Mouse (Mus musculus) myocyte (in vitro differentiated cells): ENCODE results near the gene C2cd4c.

Source experiments
- CEBPB ChIP-seq: IDR thresholded peaks from 2 replicates; pipeline ENCODE4 v1.6.1; 2011; ENCODE audit warnings: mild to moderate bottlenecking, moderate library complexity; ENCODE audit not compliant: poor library complexity, insufficient read depth, severe bottlenecking
- E2F4 ChIP-seq: IDR thresholded peaks from one replicate; pipeline ENCODE4 v1.6.1; 2011; ENCODE audit warnings: mild to moderate bottlenecking, control low read depth, moderate library complexity; ENCODE audit not compliant: insufficient read depth
- MAX ChIP-seq: IDR thresholded peaks from one replicate; pipeline ENCODE4 v1.6.1; 2011; ENCODE audit warnings: low read depth, mild to moderate bottlenecking, control low read depth
- MYOD1 ChIP-seq, 3 experiments: IDR thresholded peaks; one replicate each; pipeline ENCODE4 v1.6.1; 2011; ENCODE audit warnings: control low read depth in 2 of 3, low read depth in 2 of 3, mild to moderate bottlenecking in 2 of 3, moderate library complexity in 1 of 3; ENCODE audit not compliant: insufficient read length in 2 of 3, control insufficient read depth in 1 of 3
- MYOG ChIP-seq, 3 experiments: IDR thresholded peaks; one replicate each; pipeline ENCODE4 v1.6.1; 2011; ENCODE audit warnings: control low read depth in 2 of 3, low read depth in 2 of 3, mild to moderate bottlenecking in 2 of 3; ENCODE audit not compliant: insufficient read length in 2 of 3, control insufficient read depth in 1 of 3, insufficient read depth in 1 of 3
- POLR2A ChIP-seq: IDR thresholded peaks from one replicate; pipeline ENCODE4 v1.6.1; 2011; ENCODE audit warnings: low read depth, mild to moderate bottlenecking, control low read depth, moderate library complexity; ENCODE audit not compliant: insufficient read length
- POLR2AphosphoS2 ChIP-seq: IDR thresholded peaks from one replicate; pipeline ENCODE4 v1.6.1; 2011; ENCODE audit warnings: low read depth, control low read depth; ENCODE audit not compliant: insufficient read length
- SRF ChIP-seq: IDR thresholded peaks from one replicate; pipeline ENCODE4 v1.6.1; 2011; ENCODE audit warnings: low read depth; ENCODE audit not compliant: control insufficient read depth, insufficient read length
- TCF12 ChIP-seq: IDR thresholded peaks from one replicate; pipeline ENCODE4 v1.6.1; 2011; ENCODE audit warnings: mild to moderate bottlenecking, control low read depth; ENCODE audit not compliant: poor library complexity, insufficient read depth, severe bottlenecking
- TCF3 ChIP-seq: IDR thresholded peaks from one replicate; pipeline ENCODE4 v1.6.1; 2011; ENCODE audit warnings: low read depth, control low read depth; ENCODE audit not compliant: insufficient read length
- USF1 ChIP-seq: IDR thresholded peaks from one replicate; pipeline ENCODE4 v1.6.1; 2011; ENCODE audit warnings: low read depth, mild to moderate bottlenecking, control low read depth, moderate library complexity

DNA sequence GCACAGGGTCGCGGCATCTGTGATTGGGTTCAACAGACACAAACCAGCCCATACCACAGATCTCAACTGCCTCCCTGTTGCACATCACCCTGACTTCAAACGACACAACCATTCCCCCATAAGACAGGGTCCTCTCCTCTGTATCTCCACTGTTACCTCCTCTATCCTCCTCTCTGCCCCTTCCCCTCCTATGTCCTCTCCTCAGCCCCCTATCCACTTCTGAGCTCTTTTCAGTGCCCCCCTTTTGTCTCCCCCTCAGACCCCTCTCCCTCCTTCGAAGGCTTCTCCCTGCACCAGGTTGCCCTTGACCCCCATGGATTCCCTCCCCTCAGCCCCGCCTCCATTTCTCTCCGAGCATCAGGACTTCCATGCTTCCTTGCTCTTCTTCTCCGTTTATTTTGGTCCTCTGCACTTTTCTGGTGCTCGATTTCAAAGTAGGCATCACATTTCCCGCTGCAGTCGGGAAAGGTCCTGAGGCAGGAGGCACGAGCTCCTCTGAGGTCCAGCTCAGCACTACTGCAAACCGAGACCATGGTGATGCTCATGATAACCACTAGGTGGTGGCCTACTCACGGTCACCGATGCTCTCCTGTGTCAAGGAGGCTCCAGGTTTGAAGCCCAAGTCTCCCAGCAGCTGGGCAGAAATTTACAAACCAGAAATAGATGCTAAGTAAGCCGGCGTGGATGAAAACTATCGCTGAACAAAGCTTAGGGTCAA is 18.8 kb downstream of the C2cd4c start:
- TF ChIP-seq TCF12, result no peak
- TF ChIP-seq POLR2A, result no peak
- TF ChIP-seq E2F4, result no peak
- TF ChIP-seq CEBPB, result no peak
- TF ChIP-seq MYOD1 (IDR thresholded peaks at IDR 0.05; ENCODE audit: control insufficient read depth in 1 of 3, insufficient read length in 2 of 3, low read depth in 2 of 3), result no peak
- no peak for TF ChIP-seq MAX
- TF ChIP-seq USF1, result no peak
- TF ChIP-seq POLR2AphosphoS2, result no peak
- TF ChIP-seq SRF, result no peak
- no peak for TF ChIP-seq TCF3
- no peak for TF ChIP-seq MYOG (IDR thresholded peaks at IDR 0.05; ENCODE audit: control insufficient read depth in 1 of 3, insufficient read depth in 1 of 3, insufficient read length in 2 of 3, low read depth in 2 of 3)
